Mouse (Mus musculus): ENCODE results near the gene Cdk2ap2.

DNA sequence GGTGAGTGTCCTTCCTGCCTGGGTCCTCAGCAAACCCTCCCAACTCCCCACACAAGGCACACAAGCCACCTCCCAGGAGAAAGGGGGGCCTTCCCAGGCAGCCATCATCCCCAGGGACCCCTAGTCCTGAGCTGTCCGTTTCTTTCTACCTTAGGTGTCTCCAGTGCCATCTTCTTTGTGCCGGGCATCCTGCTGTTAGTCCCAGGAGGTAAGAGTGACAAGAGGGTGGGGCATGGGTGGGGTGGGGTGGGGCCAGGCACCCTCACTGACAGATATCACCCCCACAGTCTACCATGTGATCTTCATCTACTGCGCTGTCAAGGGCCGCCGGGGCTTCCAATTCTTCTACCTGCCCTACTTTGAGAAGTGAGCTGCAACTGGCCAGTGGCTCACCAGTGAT is 34.1 kb downstream of the Cdk2ap2 start:
- TF ChIP-seq CTCF (IDR thresholded peaks at IDR 0.05; ENCODE audit: borderline replicate concordance, insufficient read depth, low read length) (no peak), POLR2A (IDR thresholded peaks at IDR 0.05; ENCODE audit: low read depth, low read length) (no peak)

All from embryonic fibroblast, embryonic 13.5 days (primary cell).